Mouse (Mus musculus) MEL (cell line): ENCODE results near the gene Plxnd1. TPM values are rescaled to one million over a fixed set of nuclear protein-coding genes. Genes with fewer than 3 reads are reported as not detected.

Experiments used
- DNase-seq: peaks from one replicate; pipeline ENCODE4 v3.0.0; 2011; ENCODE audit warnings: low read depth, low spot score
- H3K27ac ChIP-seq: 2 replicates; pipeline ENCODE4 v1.5.1; 2012; ENCODE audit warnings: low read depth, mild to moderate bottlenecking, control low read depth, low read length, moderate library complexity; ENCODE audit not compliant: control insufficient read depth
- H3K27me3 ChIP-seq, 2 experiments: fragments of 150-350 bp in 1 of 2; sonication (generic) in 1 of 2; 2 replicates each; pipeline ENCODE4 v1.6.1; 2012; ENCODE audit warnings: low read length in 2 of 2, mild to moderate bottlenecking in 2 of 2, improper control_type of control experiment in 1 of 2, moderate library complexity in 1 of 2; ENCODE audit not compliant: insufficient read depth in 2 of 2, control insufficient read depth in 1 of 2
- H3K36me3 ChIP-seq, 2 experiments: 2 replicates each; pipeline ENCODE4 v1.6.1; 2012 to 2014; ENCODE audit warnings: low read length in 2 of 2, improper control_type of control experiment in 1 of 2, inconsistent platforms in 1 of 2, mild to moderate bottlenecking in 1 of 2; ENCODE audit not compliant: insufficient read depth in 2 of 2, control insufficient read depth in 1 of 2
- H3K4me1 ChIP-seq, 2 experiments: fragments of 150-350 bp in 1 of 2; sonication (generic) in 1 of 2; 2 replicates each; pipeline ENCODE4 v1.6.1; 2012; ENCODE audit warnings: low read length in 2 of 2, improper control_type of control experiment in 1 of 2, mild to moderate bottlenecking in 1 of 2; ENCODE audit not compliant: insufficient read depth in 2 of 2, control insufficient read depth in 1 of 2
- H3K4me3 ChIP-seq, 2 experiments: fragments of 150-350 bp in 1 of 2; sonication (generic) in 1 of 2; 2 replicates each; pipeline ENCODE4 v1.5.1; 2012; ENCODE audit warnings: low read depth in 2 of 2, low read length in 2 of 2, mild to moderate bottlenecking in 2 of 2, moderate library complexity in 2 of 2, control low read depth in 1 of 2, improper control_type of control experiment in 1 of 2; ENCODE audit not compliant: control insufficient read depth in 1 of 2, insufficient read depth in 1 of 2
- H3K79me2 ChIP-seq: 2 replicates; pipeline ENCODE4 v1.6.1; 2012; ENCODE audit warnings: mild to moderate bottlenecking, low read length, moderate library complexity; ENCODE audit not compliant: control insufficient read depth, poor library complexity, insufficient read depth
- H3K9ac ChIP-seq: 2 replicates; pipeline ENCODE4 v1.6.1; 2012; ENCODE audit warnings: low read depth, mild to moderate bottlenecking, control low read depth, low read length, moderate library complexity; ENCODE audit not compliant: control insufficient read depth, poor library complexity, severe bottlenecking
- H3K9me3 ChIP-seq: fragments of 150-350 bp; sonication (generic); replicated peaks from 2 replicates; pipeline ENCODE4 v1.6.1; 2012; ENCODE audit warnings: mild to moderate bottlenecking, low read length, improper control_type of control experiment, moderate library complexity; ENCODE audit not compliant: insufficient read depth
- CHD1 ChIP-seq: IDR thresholded peaks from 2 replicates; pipeline ENCODE4 v1.6.1; 2012; ENCODE audit warnings: low read depth, mild to moderate bottlenecking, inconsistent platforms, low read length, improper control_type of control experiment
- ELF1 ChIP-seq: IDR thresholded peaks from 2 replicates; pipeline ENCODE4 v1.6.1; 2014; ENCODE audit warnings: low read depth, mild to moderate bottlenecking, inconsistent platforms, low read length, improper control_type of control experiment, moderate library complexity
- EP300 ChIP-seq, 2 experiments: IDR thresholded peaks; 2 replicates each; pipeline ENCODE4 v1.6.1; 2011; ENCODE audit warnings: improper control_type of control experiment in 2 of 2, low read length in 2 of 2, low read depth in 1 of 2, mild to moderate bottlenecking in 1 of 2
- HCFC1 ChIP-seq: IDR thresholded peaks from 2 replicates; pipeline ENCODE4 v1.6.1; 2012; ENCODE audit warnings: low read depth, mild to moderate bottlenecking, inconsistent platforms, low read length, improper control_type of control experiment, moderate library complexity
- MYB ChIP-seq: IDR thresholded peaks from 2 replicates; pipeline ENCODE4 v1.6.1; 2011; ENCODE audit warnings: mild to moderate bottlenecking, low read depth, low read length, improper control_type of control experiment
- MYC ChIP-seq: IDR thresholded peaks from 2 replicates; pipeline ENCODE4 v1.6.1; 2011; ENCODE audit warnings: low read depth, mild to moderate bottlenecking, low read length, improper control_type of control experiment, moderate library complexity
- NELFE ChIP-seq: IDR thresholded peaks from 2 replicates; pipeline ENCODE4 v1.6.1; 2011; ENCODE audit warnings: low read depth, low read length, improper control_type of control experiment
- NRF1 ChIP-seq: IDR thresholded peaks from 2 replicates; pipeline ENCODE4 v1.6.1; 2014; ENCODE audit warnings: low read depth, mild to moderate bottlenecking, inconsistent platforms, low read length, improper control_type of control experiment, moderate library complexity; ENCODE audit not compliant: poor library complexity, insufficient read depth, severe bottlenecking
- POLR2AphosphoS2 ChIP-seq: IDR thresholded peaks from 2 replicates; pipeline ENCODE4 v1.6.1; 2011; ENCODE audit warnings: low read length, improper control_type of control experiment
- RAD21 ChIP-seq: IDR thresholded peaks from 2 replicates; pipeline ENCODE4 v1.6.1; 2011; ENCODE audit warnings: mild to moderate bottlenecking, low read depth, low read length, improper control_type of control experiment
- RCOR1 ChIP-seq: IDR thresholded peaks from 2 replicates; pipeline ENCODE4 v1.6.1; 2012; ENCODE audit warnings: low read depth, mild to moderate bottlenecking, inconsistent platforms, low read length, improper control_type of control experiment
- SIN3A ChIP-seq: IDR thresholded peaks from 2 replicates; pipeline ENCODE4 v1.6.1; 2012; ENCODE audit warnings: low read length, improper control_type of control experiment, inconsistent platforms
- SMC3 ChIP-seq: IDR thresholded peaks from 2 replicates; pipeline ENCODE4 v1.6.1; 2011; ENCODE audit warnings: low read depth, low read length, improper control_type of control experiment
- TAL1 ChIP-seq: IDR thresholded peaks from 2 replicates; pipeline ENCODE4 v1.6.1; 2012; ENCODE audit warnings: mild to moderate bottlenecking, inconsistent platforms, low read length, moderate library complexity, mixed read lengths
- TCF12 ChIP-seq: IDR thresholded peaks from 2 replicates; pipeline ENCODE4 v1.6.1; 2014; ENCODE audit warnings: low read depth, mild to moderate bottlenecking, inconsistent platforms, low read length, improper control_type of control experiment, moderate library complexity
- USF2 ChIP-seq, 2 experiments: IDR thresholded peaks; 2 replicates each; pipeline ENCODE4 v1.6.1; 2011 to 2012; ENCODE audit warnings: improper control_type of control experiment in 2 of 2, low read length in 2 of 2, borderline replicate concordance in 1 of 2, inconsistent platforms in 1 of 2, low read depth in 1 of 2, mild to moderate bottlenecking in 1 of 2; ENCODE audit not compliant: insufficient read depth in 1 of 2
- ZC3H11A ChIP-seq: IDR thresholded peaks from 2 replicates; pipeline ENCODE4 v1.6.1; 2012; ENCODE audit warnings: low read depth, mild to moderate bottlenecking, inconsistent platforms, low read length, improper control_type of control experiment
- ZKSCAN1 ChIP-seq: IDR thresholded peaks from 2 replicates; pipeline ENCODE4 v1.6.1; 2012; ENCODE audit warnings: low read depth, mild to moderate bottlenecking, inconsistent platforms, low read length, improper control_type of control experiment, moderate library complexity
- ZNF384 ChIP-seq: IDR thresholded peaks from 2 replicates; pipeline ENCODE4 v1.6.1; 2012; ENCODE audit warnings: low read depth, mild to moderate bottlenecking, inconsistent platforms, low read length, improper control_type of control experiment
- polyA plus RNA-seq, 2 experiments: library from polyadenylated mRNA; stranded (reverse) in 1 of 2; unstranded in 1 of 2; fragments of >175 nt in 1 of 2; fragments of >200 nt in 1 of 2; gene quantifications; 2 replicates each; pipeline versions ENCODE4 v1.2.1 to v1.2.4; 2012; ENCODE audit warnings: low replicate concordance in 2 of 2, low read depth in 1 of 2; ENCODE audit not compliant: insufficient read length in 2 of 2, insufficient read depth in 1 of 2, missing spikeins in 1 of 2
- total RNA-seq: library from RNA; depleted of rRNA; stranded (reverse); fragments of 300-350 nt; gene quantifications from 2 replicates; pipeline ENCODE4 v1.2.3, GENCODE M21; 2012

Plxnd1 gene
- total and polyA plus RNA-seq, 3 experiments: 4.8 to 19.2 TPM; not detected in 1

DNA sequence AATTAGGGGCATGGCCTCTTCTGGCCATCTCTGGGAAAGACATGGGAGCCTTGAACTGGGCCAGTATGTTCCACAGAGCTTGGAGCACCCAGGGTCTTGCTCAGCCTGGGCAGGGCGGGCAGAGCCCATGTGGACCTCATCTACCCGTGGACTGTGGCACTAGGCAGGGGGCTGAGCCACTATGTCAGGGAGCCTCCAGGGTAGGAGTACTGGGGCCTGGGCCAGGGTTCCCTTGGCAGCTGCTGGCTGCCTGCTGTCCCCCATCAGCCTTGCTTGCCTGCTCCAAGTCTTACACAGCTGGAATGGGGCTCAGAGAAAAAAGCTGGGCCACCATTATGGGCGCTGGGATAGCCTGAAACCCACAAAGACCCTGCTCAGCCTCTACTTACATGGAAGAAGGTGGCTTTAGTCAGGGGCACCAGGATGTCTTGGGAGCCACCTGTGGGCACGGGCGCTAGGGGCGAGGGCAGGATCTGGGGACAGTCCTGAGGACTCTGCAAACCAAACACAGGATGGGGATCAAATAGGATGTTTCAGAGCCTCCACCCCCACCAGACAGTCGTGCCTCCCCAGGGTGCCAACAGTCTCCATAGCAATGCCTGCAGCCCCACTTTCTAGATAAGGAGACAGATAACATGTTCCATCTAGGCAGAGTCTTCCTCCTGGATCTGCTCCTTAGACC, 22.6 kb downstream of the Plxnd1 start:
- H3K4me1 ChIP-seq: no peaks in the 10 kb centered on the region
- TF ChIP-seq MYC: no peak
- TF ChIP-seq RCOR1: no peak
- TF ChIP-seq TAL1: no peak
- TF ChIP-seq USF2 (IDR thresholded peaks at IDR 0.05; ENCODE audit: borderline replicate concordance in 1 of 2, insufficient read depth in 1 of 2, low read depth in 1 of 2, low read length in 2 of 2): no peak
- TF ChIP-seq RAD21: no peak
- no peak for TF ChIP-seq MYB
- no peak for TF ChIP-seq SMC3
- TF ChIP-seq TCF12: no peak
- no peak for TF ChIP-seq ELF1
- no peak for TF ChIP-seq SIN3A
- no peak overlapping the region for H3K27ac ChIP-seq
- H3K4me3 ChIP-seq: no peak overlapping the region
- no peak overlapping the region for H3K9ac ChIP-seq
- H3K36me3 ChIP-seq: no peaks in the 10 kb centered on the region
- H3K79me2 ChIP-seq: no peaks in the 10 kb centered on the region
- no peak for DNase-seq
- no peaks in the 10 kb centered on the region for H3K9me3 ChIP-seq
- H3K27me3 ChIP-seq: no peaks in the 10 kb centered on the region

DNA sequence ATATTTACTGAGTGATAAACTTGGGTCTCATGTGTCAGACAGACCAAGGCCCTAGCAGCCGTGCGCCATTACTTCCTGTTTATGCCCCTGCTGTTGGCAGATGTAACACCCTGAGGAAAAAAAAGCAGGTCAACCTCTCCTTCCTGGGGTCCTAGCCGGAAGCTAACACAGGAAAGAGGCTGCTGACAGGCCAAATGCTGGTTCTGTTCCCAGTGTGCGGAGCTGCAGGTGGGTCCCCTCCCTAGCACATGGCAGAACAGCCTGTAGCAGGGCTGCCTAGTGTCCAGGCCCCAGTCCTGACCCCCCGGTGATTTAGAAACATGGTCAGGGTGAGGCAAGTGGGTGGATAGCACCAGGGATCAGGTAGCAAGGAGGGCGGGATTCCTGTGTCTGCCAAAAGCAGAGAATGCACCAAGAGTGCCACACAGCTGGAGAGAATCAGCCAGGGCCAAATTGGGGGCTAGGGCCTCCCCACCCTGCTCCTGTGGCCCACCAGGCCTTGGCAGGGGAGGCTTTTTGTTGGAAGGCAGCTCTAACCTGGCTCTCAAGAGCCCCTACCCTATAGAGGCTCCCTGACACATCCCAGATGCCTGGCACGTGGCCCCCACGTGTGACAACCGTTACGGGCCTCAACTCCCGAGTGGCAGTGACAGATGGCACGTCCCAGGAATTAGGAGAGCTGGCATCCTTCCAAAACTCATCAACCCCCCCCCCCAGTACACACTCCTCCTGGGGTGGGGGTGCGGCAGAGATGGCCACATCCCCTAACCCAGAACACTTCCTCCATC, 23.3 kb downstream of the Plxnd1 start:
- H3K9ac ChIP-seq: no peak overlapping the region
- DNase-seq: peak; percentile 23
- H3K79me2 ChIP-seq: no peaks in the 10 kb centered on the region
- H3K27me3 ChIP-seq: no peaks in the 10 kb centered on the region
- no peaks in the 10 kb centered on the region for H3K9me3 ChIP-seq
- no peak overlapping the region for H3K4me3 ChIP-seq
- TF ChIP-seq CHD1 (no peak), TCF12 (no peak), SIN3A (no peak), ZC3H11A (no peak), ZNF384 (no peak), NRF1 (no peak), HCFC1 (no peak), ZKSCAN1 (no peak), NELFE (no peak), POLR2AphosphoS2 (no peak), EP300 (IDR thresholded peaks at IDR 0.05; ENCODE audit: low read depth in 1 of 2, low read length in 2 of 2) (no peak)
- TF ChIP-seq, all 39 proteins: peak for 0
- Histone ChIP-seq H3K27ac (no peak overlapping the region), H3K36me3 (no peaks in the 10 kb centered on the region), H3K4me1 (no peaks in the 10 kb centered on the region)
